Mouse (Mus musculus) small intestine, adult 2 months (tissue): ENCODE results near the gene Cgnl1. TPM values are rescaled to one million over a fixed set of nuclear protein-coding genes. Genes with fewer than 3 reads are reported as not detected.

Source experiments
- H3K27ac ChIP-seq: fragments of 200-500 bp; 2 replicates; pipeline ENCODE4 v1.5.1; 2012; ENCODE audit warnings: low read depth, low read length, control low read depth, inconsistent platforms; ENCODE audit not compliant: insufficient read depth
- H3K27me3 ChIP-seq: fragments of 200-500 bp; 2 replicates; pipeline ENCODE4 v1.6.1; 2012; ENCODE audit warnings: mild to moderate bottlenecking, moderate library complexity, low read length, inconsistent platforms; ENCODE audit not compliant: control insufficient read depth, insufficient read depth
- H3K36me3 ChIP-seq: fragments of 200-500 bp; 2 replicates; pipeline ENCODE4 v1.6.1; 2012; ENCODE audit warnings: mild to moderate bottlenecking, low read length, control low read depth, inconsistent platforms; ENCODE audit not compliant: control insufficient read depth, insufficient read depth
- H3K4me1 ChIP-seq: fragments of 200-500 bp; 2 replicates; pipeline ENCODE4 v1.6.1; 2012; ENCODE audit warnings: low read length, inconsistent platforms, mixed read lengths; ENCODE audit not compliant: control insufficient read depth, insufficient read depth, insufficient read length
- H3K4me3 ChIP-seq: fragments of 200-500 bp; 2 replicates; pipeline ENCODE4 v1.5.1; 2012; ENCODE audit warnings: low read depth, mild to moderate bottlenecking, control low read depth, inconsistent platforms, low read length, moderate library complexity
- CTCF ChIP-seq: fragments of 200-500 bp; IDR thresholded peaks from 2 replicates; pipeline ENCODE4 v1.5.1; 2012; ENCODE audit warnings: low read depth, mild to moderate bottlenecking, control low read depth, inconsistent platforms, low read length, moderate library complexity, mixed read lengths; ENCODE audit not compliant: insufficient replicate concordance, insufficient read length; ENCODE audit errors: extremely low read depth
- POLR2A ChIP-seq: fragments of 200-500 bp; IDR thresholded peaks from 2 replicates; pipeline ENCODE4 v1.6.1; 2012; ENCODE audit warnings: low read depth, mild to moderate bottlenecking, control low read depth, inconsistent platforms, low read length, moderate library complexity
- WGBS: fragments of 180-500 bp; shearing (Covaris S2); methylation state at CpG from one replicate; pipeline ENCODE4 v1.1.7; 2018; 5-methylcytosine and 5-hydroxymethylcytosine counted together
- polyA plus RNA-seq: library from polyadenylated mRNA; depleted of rRNA; stranded (reverse); fragments of >200 nt; gene quantifications from 2 replicates; pipeline ENCODE4 v1.2.3, GENCODE M21; 2012; rRNA removed

Cgnl1 gene
- 1.0 and 2.0 TPM in 2 replicates for polyA plus RNA-seq

DNA sequence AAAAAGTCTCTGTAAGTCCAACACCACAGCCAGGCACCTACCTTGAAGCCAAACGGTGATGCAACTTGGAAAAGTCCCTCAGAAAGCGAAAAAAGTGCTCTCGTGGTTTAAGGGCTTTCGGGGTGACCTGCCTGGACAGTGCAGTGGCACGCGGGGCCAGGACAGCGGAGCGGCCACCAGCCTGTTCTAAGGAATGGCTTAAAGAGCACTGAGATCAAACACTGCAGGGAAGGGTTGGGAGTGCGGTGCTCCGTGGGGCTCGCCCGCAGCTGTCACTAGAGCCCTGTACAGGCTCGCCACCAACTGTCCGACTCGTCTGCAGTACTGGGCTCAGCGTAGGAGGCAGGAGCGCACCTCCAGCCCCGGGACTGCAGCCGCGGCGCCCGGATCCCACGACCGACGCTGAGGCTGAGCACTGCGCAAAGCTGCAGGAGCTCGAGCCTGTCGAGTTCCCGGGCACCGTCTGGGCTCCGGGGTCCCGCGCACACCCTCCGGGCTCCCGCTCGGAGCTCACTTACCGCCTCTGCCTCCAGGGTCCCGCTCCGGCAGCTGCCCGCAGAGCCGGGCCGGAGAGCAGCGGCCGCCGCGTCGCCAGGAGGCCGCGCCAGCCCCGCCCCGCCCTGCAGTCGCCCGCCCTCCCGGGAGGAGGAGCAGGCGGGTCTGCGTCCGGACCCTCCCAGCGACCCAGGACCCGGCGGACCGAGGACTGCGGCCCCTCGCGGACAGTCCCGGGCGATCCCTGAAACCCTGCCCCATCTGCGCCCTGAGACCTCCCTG lies at the start of gene Cgnl1:
Gene Cgnl1, minus strand, starts transcription at position 612 of the 777 bp plus-strand sequence.
- H3K36me3 ChIP-seq = no peaks in the 10 kb centered on the region
- H3K27me3 ChIP-seq = no peaks in the 10 kb centered on the region
- WGBS = 1% methylated on average over 67 of the region's 67 CpGs
- no peak within 1 kb of the TSS for H3K27ac ChIP-seq
- peaks cover 3% of the 10 kb centered on the region; the same call in 1 of the 2 replicates for H3K4me1 ChIP-seq
- peak within 1 kb of the TSS; percentile 69 for H3K4me3 ChIP-seq
- no peak for TF ChIP-seq CTCF
- peak; percentile 23; the same call in 1 of the 2 replicates for TF ChIP-seq POLR2A

DNA sequence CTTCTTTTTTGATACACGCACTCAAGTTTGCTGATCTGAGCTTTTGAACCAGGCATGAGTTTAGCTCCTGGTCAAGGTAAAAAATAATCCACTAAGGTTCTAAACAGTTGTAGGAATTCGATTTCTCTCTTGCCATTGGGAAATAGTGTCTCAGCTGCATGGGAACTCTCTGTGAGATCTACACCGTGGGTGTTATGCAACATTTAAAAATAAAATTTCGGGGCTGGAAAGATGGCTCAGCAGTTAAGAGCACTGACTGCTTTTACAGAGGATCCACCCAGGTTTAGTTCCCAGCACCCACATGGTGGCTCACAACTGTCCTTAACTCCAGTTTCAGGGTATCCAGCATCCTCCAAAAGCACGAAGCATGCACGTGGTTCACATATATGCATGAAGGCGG lies 47.1 kb upstream of the Cgnl1 start:
- Histone ChIP-seq H3K36me3 (no peaks in the 10 kb centered on the region), H3K4me1 (peaks cover 3% of the 10 kb centered on the region; the same call in 1 of the 2 replicates), H3K27ac (no peak overlapping the region), H3K4me3 (no peak overlapping the region), H3K27me3 (no peaks in the 10 kb centered on the region)
- 80% methylated on average over 7 of the region's 7 CpGs for WGBS
- no peak for TF ChIP-seq POLR2A
- TF ChIP-seq CTCF = no peak

DNA sequence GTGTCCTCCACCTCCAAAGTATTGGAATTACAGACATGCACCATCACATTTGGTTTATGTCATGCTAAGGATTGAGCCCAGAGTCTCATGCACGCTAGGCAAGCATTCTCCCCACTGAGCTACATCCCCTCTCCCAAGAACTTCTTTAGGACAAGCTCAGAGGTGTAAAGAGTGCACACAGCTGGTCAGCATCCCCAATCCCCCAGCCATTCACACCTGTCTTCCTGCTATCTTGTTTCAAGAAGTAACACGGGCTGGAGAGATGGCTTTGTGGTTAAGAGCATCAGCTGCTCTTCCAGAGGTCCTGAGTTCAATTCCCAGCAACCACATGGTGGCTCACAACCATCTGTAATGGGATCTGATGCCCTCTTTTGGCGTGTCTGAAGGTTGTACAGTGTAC lies 44.7 kb upstream of the Cgnl1 start:
- no peaks in the 10 kb centered on the region for H3K27me3 ChIP-seq
- peaks cover 3% of the 10 kb centered on the region; the same call in 1 of the 2 replicates for H3K4me1 ChIP-seq
- TF ChIP-seq CTCF = no peak
- no peak for TF ChIP-seq POLR2A
- H3K36me3 ChIP-seq = no peaks in the 10 kb centered on the region
- no peak overlapping the region for H3K27ac ChIP-seq
- no peak overlapping the region for H3K4me3 ChIP-seq
- WGBS = 71% methylated on average over 3 of the region's 3 CpGs

DNA sequence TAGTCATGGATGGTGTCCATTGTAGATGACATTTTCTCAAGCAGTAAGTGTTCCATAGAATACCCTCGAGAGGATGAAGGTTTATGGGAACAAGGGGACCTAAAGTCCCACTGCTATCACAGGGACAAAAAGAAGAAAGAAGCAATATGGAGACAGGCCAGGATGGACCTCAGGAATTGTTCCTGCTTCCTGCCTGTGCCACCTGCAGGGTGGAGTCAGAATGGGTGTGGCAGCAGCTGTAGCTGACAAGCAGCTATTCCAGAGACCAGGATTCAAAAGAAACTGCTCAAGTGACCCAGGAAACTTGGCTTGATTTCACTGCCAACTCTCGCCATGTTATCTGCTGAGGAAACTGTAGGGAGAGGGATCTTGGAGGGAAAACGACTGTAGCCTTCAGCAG lies 42.2 kb upstream of the Cgnl1 start:
- no peak for TF ChIP-seq CTCF
- no peak for TF ChIP-seq POLR2A
- Histone ChIP-seq H3K27ac (no peak overlapping the region), H3K4me1 (peaks cover 3% of the 10 kb centered on the region; the same call in 1 of the 2 replicates), H3K4me3 (no peak overlapping the region), H3K36me3 (no peaks in the 10 kb centered on the region), H3K27me3 (no peaks in the 10 kb centered on the region)
- WGBS = 40% methylated on average over 3 of the region's 3 CpGs

DNA sequence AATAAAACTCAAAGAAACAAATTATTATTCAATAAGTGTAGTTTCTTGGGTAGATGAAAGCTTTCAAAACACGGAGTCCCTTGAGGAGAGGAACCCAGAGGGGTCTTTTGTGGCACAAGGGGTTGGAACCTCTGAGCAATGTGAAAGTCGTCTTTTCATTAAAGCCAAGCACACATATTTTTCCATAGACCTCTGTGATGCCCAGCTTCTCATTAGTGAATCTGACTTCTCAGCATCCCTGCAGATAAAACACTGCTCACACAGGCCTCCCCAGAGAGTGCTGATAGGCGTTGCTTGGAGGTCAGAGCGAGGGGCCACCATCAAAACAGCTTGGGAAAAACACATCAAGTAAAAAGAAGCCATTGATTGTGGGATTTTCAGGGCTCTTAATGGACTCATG lies 41.5 kb upstream of the Cgnl1 start:
- no peak for TF ChIP-seq CTCF
- TF ChIP-seq POLR2A = no peak
- Histone ChIP-seq H3K4me3 (no peak overlapping the region), H3K27me3 (no peaks in the 10 kb centered on the region), H3K27ac (no peak overlapping the region), H3K36me3 (no peaks in the 10 kb centered on the region), H3K4me1 (peaks cover 3% of the 10 kb centered on the region; the same call in 1 of the 2 replicates)
- WGBS = 91% methylated on average over 4 of the region's 4 CpGs

DNA sequence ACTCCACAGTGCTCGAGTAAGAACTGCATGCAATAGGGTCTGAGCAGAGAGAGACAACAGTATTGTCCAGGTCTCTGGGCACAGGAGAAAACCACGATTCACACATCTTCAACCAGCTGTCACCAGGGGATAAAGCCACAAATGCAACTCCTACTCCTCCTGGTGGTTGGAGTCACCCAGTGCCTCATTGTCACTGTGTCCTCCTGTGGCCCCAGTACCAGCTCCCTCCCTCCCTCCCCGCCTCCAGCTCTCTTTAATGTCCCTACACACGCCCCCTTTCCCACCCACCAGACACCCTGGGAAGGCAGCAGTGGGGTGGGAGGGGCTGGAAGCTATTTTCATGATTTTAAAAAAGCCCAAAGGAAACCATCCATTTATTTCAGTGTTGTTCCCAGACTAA lies 41.0 kb upstream of the Cgnl1 start:
- Histone ChIP-seq H3K4me1 (peaks cover 3% of the 10 kb centered on the region; the same call in 1 of the 2 replicates), H3K36me3 (no peaks in the 10 kb centered on the region), H3K4me3 (no peak overlapping the region), H3K27ac (no peak overlapping the region), H3K27me3 (no peaks in the 10 kb centered on the region)
- TF ChIP-seq CTCF (no peak), POLR2A (no peak)
- WGBS = 64% methylated on average over 4 of the region's 4 CpGs

DNA sequence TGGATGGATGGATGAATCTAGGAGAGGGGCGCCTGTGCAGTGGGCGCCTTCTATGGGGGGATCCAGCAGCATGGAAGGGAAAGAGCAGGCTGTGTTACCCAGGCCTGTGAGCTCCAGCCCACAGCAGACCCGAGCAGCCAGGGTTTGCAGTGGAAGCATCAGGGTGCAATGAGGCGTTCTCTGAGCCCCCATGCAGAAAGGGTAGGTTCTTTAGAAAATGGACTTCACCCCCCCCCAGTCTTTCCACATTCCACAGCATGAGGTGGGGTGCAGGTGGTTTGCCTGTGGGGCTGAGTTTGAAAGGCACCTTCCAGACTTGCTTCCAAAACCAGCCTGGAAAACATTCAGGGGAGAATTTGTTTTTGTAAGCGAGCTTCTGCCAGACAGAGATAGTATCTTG lies 40.0 kb upstream of the Cgnl1 start:
- 91% methylated on average over 5 of the region's 5 CpGs for WGBS
- Histone ChIP-seq H3K36me3 (no peaks in the 10 kb centered on the region), H3K27ac (no peak overlapping the region), H3K4me3 (no peak overlapping the region), H3K4me1 (peaks cover 3% of the 10 kb centered on the region; the same call in 1 of the 2 replicates), H3K27me3 (no peaks in the 10 kb centered on the region)
- no peak for TF ChIP-seq POLR2A
